Mouse (Mus musculus) liver, adult 2 months (tissue): ENCODE measurements at regions not wholly inside any gene's neighbourhood (a gene's known extent, or its start where the extent isn't known, plus 50 kb on each side); places are given as distances from the start of the nearest gene placed in this dataset.

ENCODE experiments used
- CTCF ChIP-seq: fragments of 200-500 bp; IDR thresholded peaks from 2 replicates; pipeline ENCODE4 v1.5.1; 2011; ENCODE audit warnings: low read depth, low read length, control low read depth
- POLR2A ChIP-seq: fragments of 200-500 bp; IDR thresholded peaks from 2 replicates; pipeline ENCODE4 v1.6.1; 2011; ENCODE audit warnings: low read length, control low read depth; ENCODE audit not compliant: insufficient read depth; ENCODE audit errors: extremely low read depth

- TF ChIP-seq POLR2A = no peak
- TF ChIP-seq CTCF = no peak
Measured at GRCm38 (mm10) chr17:83015656-83016055, 199.4 kb upstream of the Pkdcc start.
